Mouse (Mus musculus) hindbrain, embryonic 11.5 days (tissue): ENCODE data around the gene Usp37. TPM values are rescaled to one million over a fixed set of nuclear protein-coding genes. Genes with fewer than 3 reads are reported as not detected.
"Not testable (repeated sequence)": the region's sequence is repeated elsewhere in the genome, so short reads cannot be mapped to it uniquely, and the experiment has no call there.

Source experiments
- ATAC-seq: fragments of 200-750 bp; cut with Nextera tagmentation; 2 replicates; pipeline ENCODE4 v1.8.0; 2017; ENCODE audit warnings: mild to moderate bottlenecking, moderate TSS enrichment, moderate library complexity; ENCODE audit not compliant: low FRiP score
- DNase-seq: peaks from one replicate; pipeline ENCODE4 v3.0.0-alpha.2; 2015; ENCODE audit warnings: low spot score
- H3K27ac ChIP-seq: fragments of 300-500 bp; sonication (generic); 2 replicates; pipeline ENCODE4 v1.5.1; 2014; ENCODE audit warnings: mild to moderate bottlenecking, low read depth, low read length
- H3K27me3 ChIP-seq: fragments of 300-500 bp; sonication (generic); 2 replicates; pipeline ENCODE4 v1.6.1; 2014; ENCODE audit warnings: mild to moderate bottlenecking, low read length, moderate library complexity, mixed read lengths; ENCODE audit not compliant: control insufficient read depth, insufficient read depth
- H3K36me3 ChIP-seq: fragments of 300-500 bp; sonication (generic); 2 replicates; pipeline ENCODE4 v1.6.1; 2014; ENCODE audit warnings: mild to moderate bottlenecking, low read length, moderate library complexity, mixed read lengths; ENCODE audit not compliant: control insufficient read depth, insufficient read depth
- H3K4me1 ChIP-seq: fragments of 300-500 bp; sonication (generic); replicated peaks from 2 replicates; pipeline ENCODE4 v1.6.1; 2014; ENCODE audit warnings: low read length, mixed read lengths; ENCODE audit not compliant: control insufficient read depth, insufficient read depth
- H3K4me2 ChIP-seq: fragments of 300-500 bp; sonication (generic); replicated peaks from 2 replicates; pipeline ENCODE4 v1.6.1; 2014; ENCODE audit warnings: mild to moderate bottlenecking, low read depth, low read length
- H3K4me3 ChIP-seq: fragments of 300-500 bp; sonication (generic); 2 replicates; pipeline ENCODE4 v1.5.1; 2014; ENCODE audit warnings: low read depth, low read length
- H3K9ac ChIP-seq: fragments of 300-500 bp; sonication (generic); 2 replicates; pipeline ENCODE4 v1.6.1; 2014; ENCODE audit warnings: low read depth, low read length
- H3K9me3 ChIP-seq: fragments of 300-500 bp; sonication (generic); 2 replicates; pipeline ENCODE4 v1.6.1; 2016; ENCODE audit warnings: low read length; ENCODE audit not compliant: control insufficient read depth
- WGBS: fragments of 180-500 bp; shearing (Covaris S2); extraction: QIAGEN DNeasy Blood & Tissue Kit; methylation state at CpG from one replicate; pipeline ENCODE4 v1.1.7; 2014; 5-methylcytosine and 5-hydroxymethylcytosine counted together
- polyA plus RNA-seq: library from polyadenylated mRNA; unstranded; fragments of >200 nt; fragmentation: Nextera tagmentation; extraction: Ambion mirVana; gene quantifications from 2 replicates; pipeline ENCODE4 v1.2.1, GENCODE M21; 2014

The Usp37 gene
- polyA plus RNA-seq, 1 experiment from 2014 or later: 45.8 TPM

DNA sequence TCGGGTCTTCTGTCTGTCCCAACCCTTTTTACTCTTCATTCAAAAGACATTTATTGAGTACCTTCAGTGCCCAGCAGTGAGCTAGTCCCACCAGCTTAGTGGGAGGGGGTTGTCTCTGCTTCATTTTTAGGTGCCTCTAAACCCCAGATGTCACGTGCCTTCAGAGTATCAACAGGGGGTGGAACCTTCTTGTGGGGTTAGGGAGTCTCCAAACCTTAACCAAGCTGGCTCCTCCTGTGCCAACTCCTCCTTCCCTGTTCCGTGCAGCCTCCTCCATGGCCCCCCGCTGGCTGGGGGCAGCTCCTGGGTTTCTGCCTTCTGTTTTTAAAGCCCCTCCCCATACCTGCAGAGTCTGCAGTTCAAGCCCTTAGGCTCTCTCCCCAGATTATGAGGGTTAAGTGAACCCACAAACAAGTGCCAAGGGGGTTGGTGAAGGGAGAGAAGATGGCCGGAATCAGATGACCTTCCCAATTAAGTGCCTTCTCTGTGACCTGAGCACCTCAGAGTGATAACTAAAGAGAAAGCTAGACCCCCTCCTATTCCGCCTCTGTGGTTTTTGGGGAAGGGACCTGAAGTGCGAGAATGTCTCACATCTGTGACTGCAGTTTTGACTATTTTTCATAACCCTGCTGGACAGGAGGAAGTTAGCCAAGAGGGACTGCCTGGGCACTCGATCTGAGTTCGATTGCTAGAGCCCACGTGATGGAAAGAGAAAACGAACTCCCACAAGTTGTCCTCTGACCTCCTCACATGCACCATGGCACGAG, 147.4 kb downstream of the Usp37 start:
- peak overlapping the region; percentile 67 for H3K4me2 ChIP-seq
- DNase-seq, H3K36me3 ChIP-seq, H3K9me3 ChIP-seq, H3K27me3 ChIP-seq, ATAC-seq, H3K4me1 ChIP-seq, H3K9ac ChIP-seq: not testable (repeated sequence)
- peak overlapping the region; percentile 32 for H3K4me3 ChIP-seq
- H3K27ac ChIP-seq: 0 out of 2 replicates have a peak overlapping the region, but pooled peaks have one; percentile 48
- WGBS: 8% methylated on average over 11 of the region's 12 CpGs

- DNase-seq: no peak
- peaks cover 2% of the 10 kb centered on the region; the same call in 1 of the 2 replicates for H3K36me3 ChIP-seq
- no peak overlapping the region for H3K9ac ChIP-seq
- peaks cover 3% of the 10 kb centered on the region; the same call in 1 of the 2 replicates for H3K4me1 ChIP-seq
- no peak overlapping the region for H3K4me2 ChIP-seq
- H3K27ac ChIP-seq: no peak overlapping the region
- WGBS: 89% methylated on average over 13 of the region's 13 CpGs
- H3K9me3 ChIP-seq: no peaks in the 10 kb centered on the region
- H3K4me3 ChIP-seq: no peak overlapping the region
- no peak for ATAC-seq
- no peaks in the 10 kb centered on the region; the same call in 1 of the 2 replicates for H3K27me3 ChIP-seq
Measured at GRCm38 (mm10) chr1:74395290-74395689, 148.8 kb downstream of the Usp37 start.

DNA sequence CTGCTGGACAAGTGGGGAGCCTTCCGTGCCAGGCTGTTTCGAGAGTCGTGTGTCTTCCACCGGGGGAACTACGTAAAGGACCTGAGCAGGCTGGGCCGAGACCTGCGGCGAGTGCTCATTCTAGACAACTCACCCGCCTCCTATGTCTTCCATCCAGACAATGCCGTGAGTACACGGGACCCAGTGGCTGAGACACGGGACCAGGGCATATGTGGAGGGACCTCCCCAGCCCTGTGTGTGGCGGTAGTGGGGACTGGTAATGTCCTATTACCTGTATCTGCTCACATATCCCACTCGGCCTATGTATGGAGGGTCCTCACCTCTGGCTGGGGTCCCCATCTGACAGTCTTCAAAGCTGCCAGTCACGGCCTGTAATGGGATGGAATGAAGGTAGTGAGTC, 149.2 kb downstream of the Usp37 start:
- Histone ChIP-seq H3K4me2 (no peak overlapping the region), H3K4me3 (no peak overlapping the region), H3K9me3 (no peaks in the 10 kb centered on the region), H3K27me3 (no peaks in the 10 kb centered on the region; the same call in 1 of the 2 replicates), H3K36me3 (peaks cover 2% of the 10 kb centered on the region; the same call in 1 of the 2 replicates), H3K27ac (no peak overlapping the region), H3K9ac (no peak overlapping the region), H3K4me1 (peaks cover 6% of the 10 kb centered on the region)
- no peak for ATAC-seq
- no peak for DNase-seq
- 94% methylated on average over 15 of the region's 15 CpGs for WGBS

DNA sequence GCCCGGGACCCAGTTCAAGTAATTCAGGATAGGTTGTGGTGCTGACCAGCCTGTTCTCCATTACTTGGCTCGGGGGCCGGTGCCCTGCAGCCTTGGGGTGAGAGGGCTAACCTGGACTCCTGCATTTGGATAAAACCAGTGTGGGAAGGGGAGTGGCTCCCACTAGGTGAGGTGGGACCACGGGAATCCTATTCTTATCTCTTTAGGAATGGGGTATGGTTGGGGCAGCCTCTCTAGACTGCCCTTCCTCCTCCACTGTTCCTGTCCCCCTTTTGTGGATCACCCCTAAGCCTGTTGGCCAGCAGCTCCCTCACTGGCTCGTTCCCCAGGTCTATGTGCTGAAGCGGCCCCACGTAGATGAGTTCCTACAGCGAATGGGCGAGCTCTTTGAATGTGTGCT, 149.8 kb downstream of the Usp37 start:
- DNase-seq (no peak), ATAC-seq (no peak)
- Histone ChIP-seq H3K27me3 (no peaks in the 10 kb centered on the region; the same call in 1 of the 2 replicates), H3K9ac (no peak overlapping the region), H3K27ac (no peak overlapping the region), H3K36me3 (peaks cover 2% of the 10 kb centered on the region; the same call in 1 of the 2 replicates), H3K4me3 (no peak overlapping the region), H3K9me3 (no peaks in the 10 kb centered on the region), H3K4me1 (peaks cover 6% of the 10 kb centered on the region), H3K4me2 (no peak overlapping the region)
- 87% methylated on average over 9 of the region's 9 CpGs for WGBS

DNA sequence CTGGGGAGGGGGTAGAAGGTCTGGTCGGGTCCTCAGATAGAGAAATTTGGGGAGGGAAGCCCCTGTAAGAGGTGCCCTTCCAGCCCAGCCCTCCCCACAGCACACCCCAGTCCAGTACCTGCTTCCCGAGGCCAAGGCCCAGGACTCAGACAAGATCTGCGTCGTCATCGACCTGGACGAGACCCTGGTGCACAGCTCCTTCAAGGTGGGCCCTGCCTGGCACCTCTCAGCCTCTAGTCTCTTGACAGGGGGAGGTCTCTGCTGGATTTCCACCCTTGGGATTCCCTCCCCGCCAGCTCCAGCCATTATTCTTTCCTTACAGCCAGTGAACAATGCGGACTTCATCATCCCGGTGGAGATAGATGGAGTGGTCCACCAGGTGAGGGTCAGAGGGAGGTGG, 150.4 kb downstream of the Usp37 start:
- Histone ChIP-seq H3K4me1 (peaks cover 6% of the 10 kb centered on the region), H3K27me3 (no peaks in the 10 kb centered on the region; the same call in 1 of the 2 replicates), H3K4me3 (no peak overlapping the region), H3K9ac (no peak overlapping the region), H3K4me2 (no peak overlapping the region), H3K27ac (no peak overlapping the region), H3K36me3 (peaks cover 2% of the 10 kb centered on the region; the same call in 1 of the 2 replicates), H3K9me3 (no peaks in the 10 kb centered on the region)
- 90% methylated on average over 9 of the region's 9 CpGs for WGBS
- ATAC-seq (no peak), DNase-seq (no peak)

- Histone ChIP-seq H3K27ac (no peak overlapping the region), H3K4me2 (peak overlapping the region; percentile 97), H3K9ac (peak overlapping the region; percentile 88; the same call in 1 of the 2 replicates), H3K36me3 (peaks cover 2% of the 10 kb centered on the region; the same call in 1 of the 2 replicates), H3K27me3 (no peaks in the 10 kb centered on the region; the same call in 1 of the 2 replicates), H3K9me3 (no peaks in the 10 kb centered on the region), H3K4me1 (peaks cover 6% of the 10 kb centered on the region), H3K4me3 (peak overlapping the region; percentile 91)
- DNase-seq (no peak), ATAC-seq (no peak)
- WGBS: 48% methylated on average over 7 of the region's 7 CpGs
Measured at GRCm38 (mm10) chr1:74393010-74393409, 151.1 kb downstream of the Usp37 start.

DNA sequence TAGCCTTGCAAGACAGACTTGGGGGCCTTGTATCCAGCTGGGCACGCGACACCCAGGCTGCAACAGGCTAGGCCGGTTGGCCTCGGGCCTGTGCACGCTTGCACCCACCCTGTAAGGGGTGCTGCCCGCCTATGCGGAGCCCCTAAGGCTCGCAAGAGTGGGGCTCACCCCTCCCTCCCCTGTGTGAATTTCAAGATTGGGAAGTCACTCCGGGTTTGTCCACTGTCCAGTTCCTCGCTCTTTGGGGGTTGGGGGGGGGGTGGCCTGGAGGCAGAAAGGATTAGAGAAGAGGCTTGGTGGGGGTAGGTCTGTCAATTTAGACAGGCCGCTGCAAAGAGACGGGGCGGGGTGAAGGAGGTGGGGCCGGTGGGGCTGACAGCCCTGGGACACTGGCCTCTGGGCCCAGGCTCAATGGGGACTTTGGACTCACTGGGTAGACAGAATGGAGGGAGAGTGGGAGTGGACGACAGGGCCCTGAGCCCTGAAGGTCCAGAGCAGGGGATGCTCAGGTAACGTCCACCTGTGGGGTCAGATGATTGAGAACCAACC, 151.6 kb downstream of the Usp37 start:
- Histone ChIP-seq H3K4me3 (peak overlapping the region; percentile 91), H3K27me3 (no peaks in the 10 kb centered on the region; the same call in 1 of the 2 replicates), H3K9me3 (no peaks in the 10 kb centered on the region), H3K4me2 (peak overlapping the region; percentile 97), H3K36me3 (peaks cover 2% of the 10 kb centered on the region; the same call in 1 of the 2 replicates), H3K27ac (peak overlapping the region; percentile 88), H3K9ac (peak overlapping the region; percentile 88), H3K4me1 (peaks cover 6% of the 10 kb centered on the region)
- DNase-seq (no peak), ATAC-seq (peak; percentile 20; the same call in 1 of the 2 replicates)
- WGBS: 5% methylated on average over 16 of the region's 16 CpGs

GRCm38 (mm10) chr1:74391844-74392441, 152.1 kb downstream of the Usp37 start:
- Histone ChIP-seq H3K36me3 (peaks cover 2% of the 10 kb centered on the region; the same call in 1 of the 2 replicates), H3K4me3 (peak overlapping the region; percentile 91), H3K4me2 (peak overlapping the region; percentile 97), H3K4me1 (peaks cover 6% of the 10 kb centered on the region), H3K27me3 (no peaks in the 10 kb centered on the region; the same call in 1 of the 2 replicates), H3K9me3 (no peaks in the 10 kb centered on the region), H3K9ac (peak overlapping the region; percentile 88), H3K27ac (peak overlapping the region; percentile 88)
- ATAC-seq: peak; percentile 50
- under 1% methylated on average over 39 of the region's 63 CpGs for WGBS
- peak; percentile 73 for DNase-seq
